Comparison of ENCODE assay signal across 11 mouse cellular contexts in genomic region chr11:98708282-98708956, GRCm38 (mm10). TPM values are rescaled to one million over a fixed set of nuclear protein-coding genes. Genes with fewer than 3 reads are reported as not detected.
A peak's percentile ranks its signal among the peaks of the same experiment; 100 is the strongest.
DNase-seq lines count a peak whose midpoint lies in the region; ATAC-seq and TF ChIP-seq lines count a peak whose summit lies in the region.
"Had no signal": no experiment of that assay in that cellular context is flagged by ENCODE, and none has a peak within 500 bp of the region (broad histone marks: within the 10 kb centered on the region; RNA-seq: fewer than 3 reads in every experiment).

No protein-coding gene starts in this region.

- no peak overlapping the region for H3K9ac ChIP-seq in heart, postnatal 0 days (replicated peaks; ENCODE audit: low read depth, low read length)
- no peak overlapping the region for H3K9ac ChIP-seq in stomach, postnatal 0 days (ENCODE audit: low read length)
- H3K9ac ChIP-seq in hindbrain, embryonic 14.5 days, result no peak overlapping the region
- no peak overlapping the region for H3K9ac ChIP-seq in midbrain, embryonic 13.5 days (replicated peaks)
- H3K9ac ChIP-seq: hindbrain, embryonic 15.5 days had no signal

- no peak for TF ChIP-seq CTCF in heart, postnatal 0 days (IDR thresholded peaks at IDR 0.05; ENCODE audit: low read depth)
- no peak for TF ChIP-seq CTCF in lung, adult 2 months (IDR thresholded peaks at IDR 0.05; ENCODE audit: insufficient read depth, low read length)
- no peak for TF ChIP-seq CTCF in stomach, postnatal 0 days (IDR thresholded peaks at IDR 0.05; ENCODE audit: low read depth)

- no peak for TF ChIP-seq EP300 in heart, postnatal 0 days (IDR thresholded peaks at IDR 0.05; ENCODE audit: low read depth)
- no peak for TF ChIP-seq EP300 in stomach, postnatal 0 days (optimal IDR thresholded peaks at IDR 0.05)

- peak overlapping the region; percentile 75 for H3K27ac ChIP-seq in heart, postnatal 0 days (ENCODE audit: low read depth)
- H3K27ac ChIP-seq in stomach, postnatal 0 days (replicated peaks), result peak overlapping the region; percentile 83
- H3K27ac ChIP-seq in hindbrain, embryonic 14.5 days, result no peak overlapping the region
- H3K27ac ChIP-seq in midbrain, embryonic 13.5 days, result no peak overlapping the region
- H3K27ac ChIP-seq in forebrain, embryonic 10.5 days, result no peak overlapping the region
- H3K27ac ChIP-seq: hindbrain, embryonic 15.5 days had no signal

- H3K9me3 ChIP-seq in heart, postnatal 0 days (replicated peaks; ENCODE audit: control insufficient read depth, low read length), result no peaks in the 10 kb centered on the region
- H3K9me3 ChIP-seq in stomach, postnatal 0 days (ENCODE audit: control insufficient read depth, low read length), result no peaks in the 10 kb centered on the region
- H3K9me3 ChIP-seq in hindbrain, embryonic 14.5 days (ENCODE audit: control insufficient read depth, low read length), result no peaks in the 10 kb centered on the region
- H3K9me3 ChIP-seq in midbrain, embryonic 13.5 days, result no peaks in the 10 kb centered on the region
- H3K9me3 ChIP-seq in forebrain, embryonic 10.5 days, result no peaks in the 10 kb centered on the region
- H3K9me3 ChIP-seq: hindbrain, embryonic 15.5 days had no signal

- peak; percentile 52 for DNase-seq in urinary bladder, postnatal 14 days (ENCODE audit: low spot score)
- no peak for DNase-seq in urinary bladder, adult 2 months (ENCODE audit: low spot score)
- DNase-seq in heart, postnatal 0 days (ENCODE audit: low spot score), result peak; percentile 67
- peak; percentile 34 for DNase-seq in lung, adult 2 months
- DNase-seq in stomach, postnatal 0 days (ENCODE audit: low spot score), result no peak
- no peak for DNase-seq in hindbrain, embryonic 14.5 days (ENCODE audit: low spot score)
- no peak for DNase-seq in forebrain, embryonic 10.5 days (ENCODE audit: extremely low spot score, low spot score)
- DNase-seq: cerebellum, postnatal 36 days had no signal

- 64% methylated on average over 19 of the region's 19 CpGs for WGBS in heart, postnatal 0 days
- 36% methylated on average over 19 of the region's 19 CpGs for WGBS in lung, adult 2 months
- 59% methylated on average over 19 of the region's 19 CpGs for WGBS in stomach, postnatal 0 days
- WGBS in hindbrain, embryonic 14.5 days, result 90% methylated on average over 19 of the region's 19 CpGs
- 87% methylated on average over 19 of the region's 19 CpGs for WGBS in midbrain, embryonic 13.5 days
- WGBS in forebrain, embryonic 10.5 days, result 95% methylated on average over 19 of the region's 19 CpGs

- H3K36me3 ChIP-seq in heart, postnatal 0 days (replicated peaks; ENCODE audit: control insufficient read depth, insufficient read depth, low read length), result peaks cover 52% of the 10 kb centered on the region
- H3K36me3 ChIP-seq in stomach, postnatal 0 days (ENCODE audit: control insufficient read depth, insufficient read depth, low read length), result peaks cover 7% of the 10 kb centered on the region; the same call in 1 of the 2 replicates
- peaks cover 92% of the 10 kb centered on the region for H3K36me3 ChIP-seq in hindbrain, embryonic 14.5 days (replicated peaks; ENCODE audit: control insufficient read depth, insufficient read depth)
- peaks cover 94% of the 10 kb centered on the region for H3K36me3 ChIP-seq in midbrain, embryonic 13.5 days
- peaks cover 90% of the 10 kb centered on the region for H3K36me3 ChIP-seq in forebrain, embryonic 10.5 days (replicated peaks)

- 0 out of 2 replicates have a peak overlapping the region, but pooled peaks have one; percentile 12 for H3K4me2 ChIP-seq in heart, postnatal 0 days (ENCODE audit: low read depth, low read length)
- no peak overlapping the region; the same call in 1 of the 2 replicates for H3K4me2 ChIP-seq in stomach, postnatal 0 days (replicated peaks; ENCODE audit: low read depth)
- H3K4me2 ChIP-seq in hindbrain, embryonic 14.5 days (replicated peaks), result no peak overlapping the region
- no peak overlapping the region for H3K4me2 ChIP-seq in midbrain, embryonic 13.5 days (replicated peaks)
- H3K4me2 ChIP-seq: hindbrain, embryonic 15.5 days had no signal

- H3K27me3 ChIP-seq in heart, postnatal 0 days (ENCODE audit: control insufficient read depth, insufficient read depth, low read length), result no peaks in the 10 kb centered on the region
- H3K27me3 ChIP-seq in stomach, postnatal 0 days (ENCODE audit: control insufficient read depth, insufficient read depth, low read length), result no peaks in the 10 kb centered on the region
- no peaks in the 10 kb centered on the region for H3K27me3 ChIP-seq in hindbrain, embryonic 14.5 days (ENCODE audit: control insufficient read depth, insufficient read depth, low read length)
- no peaks in the 10 kb centered on the region for H3K27me3 ChIP-seq in midbrain, embryonic 13.5 days
- no peaks in the 10 kb centered on the region for H3K27me3 ChIP-seq in forebrain, embryonic 10.5 days (ENCODE audit: poor library complexity, severe bottlenecking)
- H3K27me3 ChIP-seq: hindbrain, embryonic 15.5 days; Patski had no signal

- H3K4me1 ChIP-seq in heart, postnatal 0 days (ENCODE audit: control insufficient read depth, insufficient read depth), result peaks cover 21% of the 10 kb centered on the region
- peaks cover 29% of the 10 kb centered on the region for H3K4me1 ChIP-seq in lung, adult 2 months (ENCODE audit: control insufficient read depth, insufficient read depth, low read length)
- 0 out of 2 replicates have a peak, but pooled peaks cover 3% of the 10 kb centered on the region for H3K4me1 ChIP-seq in stomach, postnatal 0 days (replicated peaks; ENCODE audit: control insufficient read depth, insufficient read depth)
- H3K4me1 ChIP-seq in hindbrain, embryonic 14.5 days (replicated peaks; ENCODE audit: control insufficient read depth, insufficient read depth, low read length), result no peaks in the 10 kb centered on the region
- H3K4me1 ChIP-seq in midbrain, embryonic 13.5 days (replicated peaks), result no peaks in the 10 kb centered on the region
- no peaks in the 10 kb centered on the region for H3K4me1 ChIP-seq in forebrain, embryonic 10.5 days
- H3K4me1 ChIP-seq: hindbrain, embryonic 15.5 days had no signal

- H3K4me3 ChIP-seq in heart, postnatal 0 days (ENCODE audit: low read depth, low read length), result no peak overlapping the region
- no peak overlapping the region for H3K4me3 ChIP-seq in lung, adult 2 months (replicated peaks; ENCODE audit: extremely low read depth, low read depth, low read length)
- no peak overlapping the region for H3K4me3 ChIP-seq in stomach, postnatal 0 days (ENCODE audit: low read depth, low read length)
- H3K4me3 ChIP-seq in hindbrain, embryonic 14.5 days (replicated peaks; ENCODE audit: low read length), result no peak overlapping the region
- H3K4me3 ChIP-seq in midbrain, embryonic 13.5 days (replicated peaks), result no peak overlapping the region
- no peak overlapping the region for H3K4me3 ChIP-seq in forebrain, embryonic 10.5 days
- H3K4me3 ChIP-seq: hindbrain, embryonic 15.5 days had no signal

- peak; percentile 14; the same call in 1 of the 2 replicates for ATAC-seq in heart, postnatal 0 days (ENCODE audit: insufficient read depth, low read depth)
- no peak; the same call in 1 of the 2 replicates for ATAC-seq in stomach, postnatal 0 days (ENCODE audit: low FRiP score, low TSS enrichment)
- no peak for ATAC-seq in hindbrain, embryonic 14.5 days (ENCODE audit: low FRiP score)
- no peak for ATAC-seq in midbrain, embryonic 13.5 days

- TF ChIP-seq POLR2A in lung, adult 2 months (IDR thresholded peaks at IDR 0.05; ENCODE audit: borderline replicate concordance, extremely low read depth, low read depth, low read length), result no peak

RNA-seq across cellular contexts. Expression of gene Csf3, which starts 7.4 kb away (rescaled TPM):
- 0.38 and 0.73 TPM in 2 replicates for polyA plus RNA-seq in urinary bladder, adult 2 months (2012; rRNA removed)
- 0.23 TPM in 1 of 2 replicates, not detected in the other for total RNA-seq in heart, postnatal 0 days (2014; rRNA removed; ENCODE audit: low replicate concordance)
- not detected in 2 replicates for polyA plus RNA-seq in heart, postnatal 0 days (2015; fragmentation: Nextera tagmentation; extraction: Ambion mirVana)
- not detected in 2 replicates for polyA plus RNA-seq in lung, adult 2 months (2012; rRNA removed)
- 0.08 and 0.11 TPM in 2 replicates for polyA plus RNA-seq in stomach, postnatal 0 days (2015; fragmentation: Nextera tagmentation; extraction: Ambion mirVana)
- not detected in 2 replicates for polyA plus RNA-seq in hindbrain, embryonic 14.5 days (2014; fragmentation: Nextera tagmentation; extraction: Ambion mirVana)
- not detected in 2 replicates for polyA plus RNA-seq in midbrain, embryonic 13.5 days (2015; fragmentation: Nextera tagmentation; extraction: Ambion mirVana)
- polyA plus RNA-seq in forebrain, embryonic 10.5 days (2016; fragmentation: Nextera tagmentation; extraction: Ambion mirVana), result not detected in 2 replicates
- polyA plus RNA-seq: hindbrain, embryonic 15.5 days had no signal

RNA-seq across cellular contexts. Expression of gene Med24, which starts 20.8 kb away (rescaled TPM):
- 29.6 and 32.8 TPM in 2 replicates for polyA plus RNA-seq in urinary bladder, adult 2 months (2012; rRNA removed)
- 39.9 and 48.0 TPM in 2 replicates for total RNA-seq in heart, postnatal 0 days (2014; rRNA removed; ENCODE audit: low replicate concordance)
- polyA plus RNA-seq in heart, postnatal 0 days (2015; fragmentation: Nextera tagmentation; extraction: Ambion mirVana), result 21.9 and 23.3 TPM in 2 replicates
- 45.0 and 55.1 TPM in 2 replicates for polyA plus RNA-seq in lung, adult 2 months (2012; rRNA removed)
- 16.5 and 18.7 TPM in 2 replicates for polyA plus RNA-seq in stomach, postnatal 0 days (2015; fragmentation: Nextera tagmentation; extraction: Ambion mirVana)
- polyA plus RNA-seq in hindbrain, embryonic 14.5 days (2014; fragmentation: Nextera tagmentation; extraction: Ambion mirVana), result 58.4 and 62.7 TPM in 2 replicates
- polyA plus RNA-seq in midbrain, embryonic 13.5 days (2015; fragmentation: Nextera tagmentation; extraction: Ambion mirVana), result 83.5 and 90.3 TPM in 2 replicates
- 69.7 and 77.3 TPM in 2 replicates for polyA plus RNA-seq in forebrain, embryonic 10.5 days (2016; fragmentation: Nextera tagmentation; extraction: Ambion mirVana)

RNA-seq across cellular contexts. Expression of gene Psmd3, which starts 26.1 kb away (rescaled TPM):
- 108 and 115 TPM in 2 replicates for polyA plus RNA-seq in urinary bladder, adult 2 months (2012; rRNA removed)
- total RNA-seq in heart, postnatal 0 days (2014; rRNA removed; ENCODE audit: low replicate concordance), result 96.4 and 130 TPM in 2 replicates
- 134 and 147 TPM in 2 replicates for polyA plus RNA-seq in heart, postnatal 0 days (2015; fragmentation: Nextera tagmentation; extraction: Ambion mirVana)
- polyA plus RNA-seq in lung, adult 2 months (2012; rRNA removed), result 136 and 156 TPM in 2 replicates
- 120 and 122 TPM in 2 replicates for polyA plus RNA-seq in stomach, postnatal 0 days (2015; fragmentation: Nextera tagmentation; extraction: Ambion mirVana)
- polyA plus RNA-seq in hindbrain, embryonic 14.5 days (2014; fragmentation: Nextera tagmentation; extraction: Ambion mirVana), result 130 and 141 TPM in 2 replicates
- 174 and 190 TPM in 2 replicates for polyA plus RNA-seq in midbrain, embryonic 13.5 days (2015; fragmentation: Nextera tagmentation; extraction: Ambion mirVana)
- 255 and 259 TPM in 2 replicates for polyA plus RNA-seq in forebrain, embryonic 10.5 days (2016; fragmentation: Nextera tagmentation; extraction: Ambion mirVana)

RNA-seq across cellular contexts. Expression of gene Thra, which starts 32.0 kb away (rescaled TPM):
- polyA plus RNA-seq in urinary bladder, adult 2 months (2012; rRNA removed), result 62.2 and 88.1 TPM in 2 replicates
- 188 and 234 TPM in 2 replicates for total RNA-seq in heart, postnatal 0 days (2014; rRNA removed; ENCODE audit: low replicate concordance)
- 40.8 and 44.0 TPM in 2 replicates for polyA plus RNA-seq in heart, postnatal 0 days (2015; fragmentation: Nextera tagmentation; extraction: Ambion mirVana)
- 142 and 159 TPM in 2 replicates for polyA plus RNA-seq in lung, adult 2 months (2012; rRNA removed)
- polyA plus RNA-seq in stomach, postnatal 0 days (2015; fragmentation: Nextera tagmentation; extraction: Ambion mirVana), result 24.0 and 24.5 TPM in 2 replicates
- polyA plus RNA-seq in hindbrain, embryonic 14.5 days (2014; fragmentation: Nextera tagmentation; extraction: Ambion mirVana), result 165 and 181 TPM in 2 replicates
- polyA plus RNA-seq in midbrain, embryonic 13.5 days (2015; fragmentation: Nextera tagmentation; extraction: Ambion mirVana), result 99.6 and 106 TPM in 2 replicates
- 9.5 and 10.9 TPM in 2 replicates for polyA plus RNA-seq in forebrain, embryonic 10.5 days (2016; fragmentation: Nextera tagmentation; extraction: Ambion mirVana)

RNA-seq across cellular contexts. Expression of gene Gsdma, which starts 44.3 kb away (rescaled TPM):
- 0.72 and 0.87 TPM in 2 replicates for polyA plus RNA-seq in urinary bladder, adult 2 months (2012; rRNA removed)
- not detected in 2 replicates for total RNA-seq in heart, postnatal 0 days (2014; rRNA removed; ENCODE audit: low replicate concordance)
- polyA plus RNA-seq in heart, postnatal 0 days (2015; fragmentation: Nextera tagmentation; extraction: Ambion mirVana), result not detected in 2 replicates
- 11.5 TPM in 1 of 2 replicates, not detected in the other for polyA plus RNA-seq in lung, adult 2 months (2012; rRNA removed)
- 79.6 and 83.7 TPM in 2 replicates for polyA plus RNA-seq in stomach, postnatal 0 days (2015; fragmentation: Nextera tagmentation; extraction: Ambion mirVana)
- polyA plus RNA-seq in hindbrain, embryonic 14.5 days (2014; fragmentation: Nextera tagmentation; extraction: Ambion mirVana), result not detected in 2 replicates
- not detected in 2 replicates for polyA plus RNA-seq in midbrain, embryonic 13.5 days (2015; fragmentation: Nextera tagmentation; extraction: Ambion mirVana)
- not detected in 2 replicates for polyA plus RNA-seq in forebrain, embryonic 10.5 days (2016; fragmentation: Nextera tagmentation; extraction: Ambion mirVana)
- polyA plus RNA-seq: hindbrain, embryonic 15.5 days had no signal

Comparison
In these comparisons a context has a peak if more than half of its experiments do, and no peak if none do; other contexts are left out.
1. DNase-seq: peak in urinary bladder, postnatal 14 days (single experiment), heart, postnatal 0 days (single experiment) and lung, adult 2 months (single experiment); none in urinary bladder, adult 2 months (single experiment), stomach, postnatal 0 days (single experiment), hindbrain, embryonic 14.5 days (single experiment) and forebrain, embryonic 10.5 days (single experiment).
2. H3K27ac ChIP-seq: peak in heart, postnatal 0 days (single experiment) and stomach, postnatal 0 days (single experiment); none in hindbrain, embryonic 14.5 days (single experiment), midbrain, embryonic 13.5 days (single experiment) and forebrain, embryonic 10.5 days (single experiment).